Comparison of ENCODE assay signal across 13 mouse cellular contexts in genomic region chr11:87309329-87310074, GRCm38 (mm10). TPM values are rescaled to one million over a fixed set of nuclear protein-coding genes. Genes with fewer than 3 reads are reported as not detected.
DNase-seq lines count a peak whose midpoint lies in the region; ATAC-seq and TF ChIP-seq lines count a peak whose summit lies in the region.
"Had no signal": no experiment of that assay in that cellular context is flagged by ENCODE, and none has a peak within 500 bp of the region (broad histone marks: within the 10 kb centered on the region; RNA-seq: fewer than 3 reads in every experiment).

No protein-coding gene starts in this region.

- H3K27me3 ChIP-seq in lung, embryonic 14.5 days (ENCODE audit: insufficient read depth, low read length) = no peaks in the 10 kb centered on the region
- H3K27me3 ChIP-seq: embryonic facial prominence, embryonic 15.5 days; lung, embryonic 15.5 days had no signal

- H3K4me1 ChIP-seq in lung, embryonic 14.5 days (ENCODE audit: insufficient read depth) = no peaks in the 10 kb centered on the region
- H3K4me1 ChIP-seq: embryonic facial prominence, embryonic 15.5 days; lung, embryonic 15.5 days had no signal

- H3K9me3 ChIP-seq in lung, embryonic 14.5 days (ENCODE audit: low read depth, low read length) = no peaks in the 10 kb centered on the region
- H3K9me3 ChIP-seq: embryonic facial prominence, embryonic 15.5 days; lung, embryonic 15.5 days had no signal

- no peaks in the 10 kb centered on the region for H3K36me3 ChIP-seq in lung, embryonic 14.5 days (ENCODE audit: insufficient read depth)
- H3K36me3 ChIP-seq: embryonic facial prominence, embryonic 15.5 days; lung, embryonic 15.5 days had no signal

- no peak for ATAC-seq in lung, embryonic 14.5 days (ENCODE audit: insufficient read depth)
- ATAC-seq in megakaryocyte progenitor cell, adult 5-6 weeks (replicated peaks; ENCODE audit: poor library complexity) = peak; percentile 96
- ATAC-seq in erythroblast, adult 5-6 weeks (replicated peaks; ENCODE audit: low FRiP score, poor library complexity, severe bottlenecking) = no peak

- no peak overlapping the region for H3K4me3 ChIP-seq in lung, embryonic 14.5 days (ENCODE audit: low read depth, low read length)
- H3K4me3 ChIP-seq: embryonic facial prominence, embryonic 15.5 days; lung, embryonic 15.5 days had no signal

- WGBS in lung, embryonic 14.5 days = 54% methylated on average over 8 of the region's 8 CpGs

- H3K4me2 ChIP-seq in lung, embryonic 14.5 days = no peak overlapping the region
- H3K4me2 ChIP-seq: embryonic facial prominence, embryonic 15.5 days; lung, embryonic 15.5 days had no signal

- H3K9ac ChIP-seq in lung, embryonic 14.5 days = no peak overlapping the region
- H3K9ac ChIP-seq: embryonic facial prominence, embryonic 15.5 days; lung, embryonic 15.5 days had no signal

- no peak for TF ChIP-seq CTCF in lung, embryonic 14.5 days (IDR thresholded peaks at IDR 0.05; ENCODE audit: low read depth)

- peak; percentile 21 for DNase-seq in adrenal gland, postnatal 10 days
- no peak for DNase-seq in adrenal gland, adult 8-10 months
- DNase-seq in lung, embryonic 14.5 days = peak; percentile 2
- no peak for DNase-seq in lung, postnatal 4 days
- peak; percentile 55 for DNase-seq in c-Kit-positive CD71-positive TER-119-positive erythroid progenitor cells, embryonic 14.5 days (ENCODE audit: low spot score)
- no peak for DNase-seq in lung, adult 18-20 months
- DNase-seq: cerebellum, adult 9-10 months; gastrocnemius, postnatal 25 days; kidney, adult 18-20 months had no signal

- no peak overlapping the region for H3K27ac ChIP-seq in lung, embryonic 14.5 days (ENCODE audit: low read depth)
- H3K27ac ChIP-seq: embryonic facial prominence, embryonic 15.5 days; lung, embryonic 15.5 days had no signal

RNA-seq across cellular contexts. Expression of gene Ppm1e, which starts 49.3 kb away (rescaled TPM):
- total RNA-seq in adrenal gland, postnatal 10 days (2021) = 10 to 100 TPM in 1 of 2 experiments, 1 to 10 TPM in 1; 9.2 to 12.5 TPM
- 10 to 100 TPM; 27.4 to 38.8 (median 34.3) TPM for total RNA-seq in adrenal gland, adult 8-10 months (2022)
- 1.6 and 2.2 TPM in 2 replicates for polyA plus RNA-seq in lung, embryonic 14.5 days (2014; fragmentation: Nextera tagmentation; extraction: Ambion mirVana)
- total RNA-seq in megakaryocyte progenitor cell, adult 5-6 weeks (2015) = 0.76 and 0.91 TPM in 2 replicates
- total RNA-seq in megakaryocyte progenitor cell, adult 5-6 weeks (2017) = 0.87 and 2.6 TPM in 2 replicates
- total RNA-seq in erythroblast, adult 5-6 weeks (2015; ENCODE audit: low replicate concordance) = 2.9 and 3.1 TPM in 2 replicates
- 0.43 and 3.1 TPM in 2 replicates for total RNA-seq in erythroblast, adult 5-6 weeks (2017; ENCODE audit: low replicate concordance)

Comparison
In these comparisons a context has a peak if more than half of its experiments do, and no peak if none do; other contexts are left out.
1. DNase-seq: peak in adrenal gland, postnatal 10 days (single experiment), lung, embryonic 14.5 days (single experiment) and c-Kit-positive CD71-positive TER-119-positive erythroid progenitor cells, embryonic 14.5 days (single experiment); none in adrenal gland, adult 8-10 months (single experiment), lung, postnatal 4 days (0 of 2) and lung, adult 18-20 months (0 of 2).